Mouse (Mus musculus) monocyte, adult 5-6 weeks (primary cell): ENCODE results near the gene Mcrip1. TPM values are rescaled to one million over a fixed set of nuclear protein-coding genes. Genes with fewer than 3 reads are reported as not detected.

ENCODE experiments used
- ATAC-seq: fragments of 153-309, 156-312 bp; replicated peaks from 2 replicates; pipeline ENCODE4 v1.8.0; 2017; ENCODE audit warnings: mild to moderate bottlenecking; ENCODE audit not compliant: low TSS enrichment, insufficient number of reproducible peaks, severe bottlenecking, poor library complexity, low FRiP score
- total RNA-seq: library from RNA; stranded (forward); fragments of 200-1000, 200-491, 200-594 nt; gene quantifications from 3 replicates; pipeline ENCODE4 v1.2.3, GENCODE M21; 2017

Gene Mcrip1
- total RNA-seq, 1 experiment from 2014 or later = 13.8 TPM

DNA sequence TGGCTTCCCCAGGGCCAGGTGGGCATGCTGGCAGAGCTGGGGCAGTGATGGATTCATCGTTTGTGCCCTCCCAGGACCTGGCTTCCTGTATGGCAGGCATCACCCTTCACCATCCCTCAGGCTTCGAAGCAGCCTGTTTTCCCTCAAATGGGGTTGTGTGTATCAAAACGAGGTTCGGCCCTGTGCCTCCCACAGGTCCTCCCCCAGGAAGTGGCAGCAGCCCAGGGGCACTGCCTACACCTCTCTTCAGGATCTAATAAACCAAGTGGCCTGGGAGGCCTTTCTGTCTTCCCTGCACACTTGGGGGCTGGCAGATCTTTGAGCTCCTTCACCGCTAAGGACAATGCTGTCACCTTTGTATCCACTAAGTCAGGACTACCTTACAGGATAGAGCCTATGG is 50.6 kb downstream of the Mcrip1 start:
- ATAC-seq = no peak

DNA sequence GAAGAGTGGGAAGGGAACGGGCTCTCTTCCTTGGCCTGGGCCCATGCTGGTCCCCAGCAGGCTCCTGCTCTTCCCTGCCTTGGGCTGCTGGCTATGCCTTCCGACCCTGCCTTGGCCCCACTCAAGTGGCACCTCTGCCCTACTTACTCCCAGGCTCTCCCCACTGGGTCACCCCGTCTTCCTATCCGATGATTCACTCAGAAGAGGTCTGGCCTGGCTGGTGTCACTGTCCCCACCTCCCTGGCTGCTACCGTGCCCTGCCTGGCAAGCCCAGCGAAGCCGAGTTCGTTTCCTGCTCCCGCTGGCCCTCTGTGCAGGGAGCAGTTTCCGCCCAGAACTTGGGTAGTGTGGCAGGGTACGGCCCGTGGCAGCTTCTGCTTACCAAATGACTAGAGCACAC is 51.3 kb downstream of the Mcrip1 start:
- no peak for ATAC-seq

DNA sequence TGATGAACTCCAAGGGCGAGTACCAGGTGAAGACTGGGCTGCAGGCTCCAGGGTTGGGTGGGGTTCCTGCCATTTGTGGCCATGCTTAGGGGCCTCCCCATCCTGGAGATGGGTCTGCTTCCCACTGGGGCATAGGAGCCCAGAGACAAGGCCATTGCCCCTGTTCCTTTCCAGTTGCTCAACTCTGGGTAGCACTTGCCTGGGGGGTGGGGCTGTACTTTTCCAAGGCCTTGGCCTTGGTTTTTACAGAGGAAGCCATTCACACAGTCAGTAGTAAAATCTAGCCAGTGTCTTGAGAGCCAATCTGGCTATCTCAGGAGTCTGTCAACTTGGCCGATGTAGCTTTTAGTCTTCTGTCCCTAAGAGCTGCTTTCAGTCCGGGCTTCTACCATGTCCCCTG is 52.1 kb downstream of the Mcrip1 start:
- ATAC-seq = no peak

DNA sequence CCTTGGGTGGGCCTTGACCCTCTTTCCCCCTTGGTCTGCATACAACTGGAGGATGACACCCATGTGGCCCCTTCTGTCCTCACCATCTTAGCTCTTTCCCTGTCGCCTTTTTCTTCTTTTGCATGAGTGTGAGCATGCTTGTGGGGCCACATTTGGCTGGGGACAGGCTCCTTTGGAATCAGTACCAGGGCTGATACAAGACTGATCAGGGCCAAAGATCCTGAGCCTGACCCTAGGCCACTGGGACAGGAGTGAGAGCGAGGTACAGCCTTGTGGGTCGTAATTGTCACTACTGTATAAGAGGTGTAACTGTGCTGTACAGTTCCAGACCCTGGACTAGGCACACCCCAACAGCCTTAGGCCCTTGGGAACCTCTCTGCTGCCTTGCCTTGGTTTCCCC is 55.6 kb downstream of the Mcrip1 start:
- ATAC-seq = no peak

DNA sequence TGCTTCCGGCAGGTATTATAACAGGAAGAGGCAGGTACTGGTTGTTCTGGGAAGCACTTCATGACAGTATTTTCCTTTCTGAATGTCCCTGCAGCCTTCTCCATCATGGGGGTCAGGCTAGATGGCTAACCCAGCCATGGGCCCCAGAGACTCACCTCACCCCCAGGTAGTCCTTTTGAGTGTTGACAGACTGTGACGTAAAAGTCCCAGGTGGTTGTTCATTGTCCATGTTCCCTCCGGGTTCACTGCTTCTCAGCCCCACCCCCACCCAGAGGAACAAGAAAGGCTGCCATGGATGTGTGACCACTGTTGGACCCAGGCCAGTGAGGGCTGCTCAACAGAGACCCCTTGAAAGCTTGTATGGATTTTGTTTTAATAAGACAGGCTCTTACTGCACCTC is 56.2 kb downstream of the Mcrip1 start:
- no peak for ATAC-seq

Other genes starting within 250 kb of the Mcrip1 start
- 1,753 to 2,142 TPM (median 1,849 TPM) in 3 replicates for gene Actg1, start 201.2 kb downstream of the Mcrip1 start, total RNA-seq
- gene Fscn2, start 188.2 kb downstream of the Mcrip1 start, total RNA-seq = 0.29 to 0.75 TPM in 2 of 3 replicates, not detected in the other
- gene Faap100, start 171.0 kb downstream of the Mcrip1 start, total RNA-seq = 5.5 to 16.4 TPM (median 9.4 TPM) in 3 replicates
- gene Nploc4, start 112.0 kb downstream of the Mcrip1 start, total RNA-seq = 36.2 to 43.1 TPM (median 37.2 TPM) in 3 replicates
- gene Tspan10, start 107.1 kb downstream of the Mcrip1 start, total RNA-seq = not detected in 3 replicates
- gene Pde6g, start 96.2 kb downstream of the Mcrip1 start, total RNA-seq = 0.29 TPM in 1 of 3 replicates, not detected in the others
- 3.5 to 6.4 TPM (median 3.9 TPM) in 3 replicates for gene Oxld1, start 91.7 kb downstream of the Mcrip1 start, total RNA-seq
- gene Ccdc137, start 91.6 kb downstream of the Mcrip1 start, total RNA-seq = 17.9 to 37.4 TPM (median 25.2 TPM) in 3 replicates
- gene Arl16, start 82.1 kb downstream of the Mcrip1 start, total RNA-seq = 4.8 to 15.5 TPM (median 14.4 TPM) in 3 replicates
- gene Mrpl12, start 65.1 kb downstream of the Mcrip1 start, total RNA-seq = 30.7 to 37.5 TPM (median 32.4 TPM) in 3 replicates
- 6.6 to 8.1 TPM (median 7.4 TPM) in 3 replicates for gene Slc25a10, start 57.9 kb downstream of the Mcrip1 start, total RNA-seq
- gene Gcgr, start 19.0 kb downstream of the Mcrip1 start, total RNA-seq = not detected in 3 replicates
- not detected in 3 replicates for gene Ppp1r27, start 1.4 kb upstream of the Mcrip1 start, total RNA-seq
- 331 to 434 TPM (median 349 TPM) in 3 replicates for gene P4hb, start 23.5 kb upstream of the Mcrip1 start, total RNA-seq
- 163 to 262 TPM (median 173 TPM) in 3 replicates for gene Arhgdia, start 31.9 kb upstream of the Mcrip1 start, total RNA-seq
- gene Alyref, start 48.6 kb upstream of the Mcrip1 start, total RNA-seq = 78.4 to 113 TPM (median 112 TPM) in 3 replicates
- 18.5 to 31.2 TPM (median 26.5 TPM) in 3 replicates for gene Anapc11, start 48.7 kb upstream of the Mcrip1 start, total RNA-seq
- not detected in 3 replicates for gene Npb, start 58.8 kb upstream of the Mcrip1 start, total RNA-seq
- 26.9 to 43.7 TPM (median 32.9 TPM) in 3 replicates for gene Pcyt2, start 68.2 kb upstream of the Mcrip1 start, total RNA-seq
- gene Sirt7, start 75.5 kb upstream of the Mcrip1 start, total RNA-seq = 131 to 192 TPM (median 132 TPM) in 3 replicates
- 28.8 to 34.0 TPM (median 33.8 TPM) in 3 replicates for gene Mafg, start 83.9 kb upstream of the Mcrip1 start, total RNA-seq
- 0.57 to 0.58 TPM in 2 of 3 replicates, not detected in the other for gene Pycr1, start 94.0 kb upstream of the Mcrip1 start, total RNA-seq
- not detected in 3 replicates for gene Myadml2, start 98.4 kb upstream of the Mcrip1 start, total RNA-seq
- gene Notum, start 111.4 kb upstream of the Mcrip1 start, total RNA-seq = not detected in 3 replicates
- 32.3 to 55.6 TPM (median 50.2 TPM) in 3 replicates for gene Aspscr1, start 123.2 kb upstream of the Mcrip1 start, total RNA-seq
- 27.0 to 58.3 TPM (median 41.9 TPM) in 3 replicates for gene Cenpx, start 164.0 kb upstream of the Mcrip1 start, total RNA-seq
- 39.7 to 45.3 TPM (median 41.0 TPM) in 3 replicates for gene Lrrc45, start 164.2 kb upstream of the Mcrip1 start, total RNA-seq
- 7.1 to 9.7 TPM in 2 of 3 replicates, not detected in the other for gene Rac3, start 171.7 kb upstream of the Mcrip1 start, total RNA-seq
- 14.8 to 32.2 TPM (median 23.8 TPM) in 3 replicates for gene Dcxr, start 177.6 kb upstream of the Mcrip1 start, total RNA-seq
- 2.0 TPM in 1 of 3 replicates, not detected in the others for gene Cbr2, start 182.4 kb upstream of the Mcrip1 start, total RNA-seq
- gene Hmga1b, start 213.1 kb upstream of the Mcrip1 start, total RNA-seq = 2.3 to 66.8 TPM (median 12.5 TPM) in 3 replicates
- gene Rfng, start 234.5 kb upstream of the Mcrip1 start, total RNA-seq = 1.0 to 3.9 TPM (median 1.2 TPM) in 3 replicates
- 55.0 to 59.6 TPM (median 55.7 TPM) in 3 replicates for gene Gps1, start 234.5 kb upstream of the Mcrip1 start, total RNA-seq
- gene Dus1l, start 246.7 kb upstream of the Mcrip1 start, total RNA-seq = 25.1 to 42.4 TPM (median 31.8 TPM) in 3 replicates